Mouse (Mus musculus): ENCODE data around the gene Pla1a. TPM values are rescaled to one million over a fixed set of nuclear protein-coding genes. Genes with fewer than 3 reads are reported as not detected.

The Pla1a gene
- polyA plus RNA-seq, 1 experiment from 2014 or later, result 0.23 TPM

DNA sequence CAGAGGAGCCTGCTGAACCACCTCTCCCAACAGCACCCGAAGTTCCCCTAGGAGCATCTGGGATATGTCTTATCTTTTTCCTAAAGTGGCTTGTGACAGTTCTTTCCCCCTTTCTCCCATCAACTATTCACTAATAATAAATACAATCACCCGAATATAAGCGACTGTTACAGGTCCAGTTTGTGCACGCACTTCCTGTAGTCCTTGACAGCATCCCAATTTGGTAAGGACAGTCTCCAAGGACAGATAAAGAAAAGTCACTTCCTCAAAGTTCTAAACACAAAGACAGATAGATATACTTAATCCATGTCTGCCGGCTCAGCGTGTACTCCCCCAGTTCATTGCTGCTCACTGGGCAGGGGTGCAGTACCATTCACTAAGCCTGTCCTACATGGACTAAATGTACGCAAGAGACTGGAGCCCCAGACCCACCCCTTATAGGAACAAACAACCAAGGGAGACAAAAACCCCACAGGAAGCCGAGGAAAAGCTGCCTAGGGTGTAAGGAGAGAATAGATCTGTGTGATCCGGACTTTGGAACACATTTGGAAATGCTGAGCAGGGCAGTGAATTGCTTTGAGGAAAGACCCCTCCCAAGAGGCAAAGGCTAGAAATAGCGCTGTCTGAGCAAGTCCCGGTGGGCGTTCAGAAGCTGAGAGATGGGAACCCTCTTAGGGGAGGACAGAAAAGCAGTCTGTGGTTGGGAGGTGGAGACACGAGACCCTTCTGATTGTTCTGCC is 1.3 kb downstream of the Pla1a start:
- no peaks in the 10 kb centered on the region for H3K36me3 ChIP-seq (ENCODE audit: control insufficient read depth, insufficient read depth, low read length)
- no peaks in the 10 kb centered on the region for H3K4me1 ChIP-seq (ENCODE audit: control insufficient read depth, insufficient read depth, low read length)
- H3K4me2 ChIP-seq (ENCODE audit: low read depth), result no peak overlapping the region
- H3K9me3 ChIP-seq (ENCODE audit: control insufficient read depth, low read length), result no peaks in the 10 kb centered on the region
- 72% methylated on average over 13 of the region's 13 CpGs for WGBS
- DNase-seq (ENCODE audit: low spot score), result no peak
- H3K4me3 ChIP-seq (ENCODE audit: low read depth, low read length), result no peak overlapping the region
- H3K9ac ChIP-seq (ENCODE audit: low read length), result no peak overlapping the region
- H3K27me3 ChIP-seq (ENCODE audit: control insufficient read depth, insufficient read depth, low read length), result no peaks in the 10 kb centered on the region
- no peak overlapping the region for H3K27ac ChIP-seq (ENCODE audit: low read depth, low read length)
- ATAC-seq (ENCODE audit: insufficient read depth, low FRiP score, low TSS enrichment), result no peak

DNA sequence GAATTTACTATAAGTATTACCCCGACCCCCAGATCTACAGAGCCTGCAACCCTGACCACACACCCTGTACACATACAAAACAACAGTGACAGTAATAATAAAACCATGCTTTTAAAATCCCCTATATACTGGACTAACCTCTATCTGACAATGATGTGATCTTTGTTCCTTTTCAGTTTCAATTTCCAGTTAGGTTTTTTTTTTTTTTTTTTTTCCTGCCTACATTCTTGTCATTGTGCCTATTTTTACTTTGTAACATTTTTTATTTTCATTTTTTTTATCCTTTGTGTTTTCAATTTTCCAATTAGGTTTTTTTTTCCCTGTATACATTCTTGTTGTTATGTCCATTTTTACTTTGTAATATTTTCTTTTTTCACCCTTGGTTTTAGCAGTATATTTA is 7.1 kb downstream of the Pla1a start:
- no peaks in the 10 kb centered on the region for H3K4me1 ChIP-seq (ENCODE audit: control insufficient read depth, insufficient read depth, low read length)
- H3K9me3 ChIP-seq (ENCODE audit: control insufficient read depth, low read length), result no peaks in the 10 kb centered on the region
- H3K27me3 ChIP-seq (ENCODE audit: control insufficient read depth, insufficient read depth, low read length), result no peaks in the 10 kb centered on the region
- no peak overlapping the region for H3K4me3 ChIP-seq (ENCODE audit: low read depth, low read length)
- H3K27ac ChIP-seq (ENCODE audit: low read depth, low read length), result no peak overlapping the region
- WGBS, result 85% methylated on average over 1 of the region's 1 CpGs
- H3K4me2 ChIP-seq (ENCODE audit: low read depth), result no peak overlapping the region
- ATAC-seq (ENCODE audit: insufficient read depth, low FRiP score, low TSS enrichment) (no peak), DNase-seq (ENCODE audit: low spot score) (no peak)
- H3K36me3 ChIP-seq (ENCODE audit: control insufficient read depth, insufficient read depth, low read length), result no peaks in the 10 kb centered on the region
- no peak overlapping the region for H3K9ac ChIP-seq (ENCODE audit: low read length)

DNA sequence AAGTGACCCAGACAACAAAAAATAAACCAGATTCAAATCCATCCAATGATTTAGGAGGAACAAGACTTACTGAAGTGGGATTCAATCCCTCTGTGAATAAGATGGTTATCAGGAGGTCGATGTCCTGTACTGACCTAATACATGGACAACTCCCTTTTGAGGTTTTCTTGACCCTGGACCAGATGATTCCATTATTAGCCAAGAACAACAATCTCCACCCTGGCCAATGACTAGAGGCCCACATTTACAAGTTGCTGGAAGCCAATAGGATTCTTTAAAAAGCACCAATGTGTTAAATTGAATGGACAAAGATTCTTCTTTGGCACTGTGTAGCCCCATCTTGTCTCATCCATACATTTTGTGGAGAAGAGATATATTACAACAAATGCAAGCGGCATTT is 7.6 kb downstream of the Pla1a start:
- Histone ChIP-seq H3K9ac (ENCODE audit: low read length) (no peak overlapping the region), H3K36me3 (ENCODE audit: control insufficient read depth, insufficient read depth, low read length) (no peaks in the 10 kb centered on the region), H3K4me3 (ENCODE audit: low read depth, low read length) (no peak overlapping the region), H3K4me2 (ENCODE audit: low read depth) (no peak overlapping the region), H3K4me1 (ENCODE audit: control insufficient read depth, insufficient read depth, low read length) (no peaks in the 10 kb centered on the region), H3K9me3 (ENCODE audit: control insufficient read depth, low read length) (no peaks in the 10 kb centered on the region), H3K27me3 (ENCODE audit: control insufficient read depth, insufficient read depth, low read length) (no peaks in the 10 kb centered on the region), H3K27ac (ENCODE audit: low read depth, low read length) (no peak overlapping the region)
- DNase-seq (ENCODE audit: low spot score), result no peak
- ATAC-seq (ENCODE audit: insufficient read depth, low FRiP score, low TSS enrichment), result no peak
- WGBS, result 92% methylated on average over 2 of the region's 2 CpGs

DNA sequence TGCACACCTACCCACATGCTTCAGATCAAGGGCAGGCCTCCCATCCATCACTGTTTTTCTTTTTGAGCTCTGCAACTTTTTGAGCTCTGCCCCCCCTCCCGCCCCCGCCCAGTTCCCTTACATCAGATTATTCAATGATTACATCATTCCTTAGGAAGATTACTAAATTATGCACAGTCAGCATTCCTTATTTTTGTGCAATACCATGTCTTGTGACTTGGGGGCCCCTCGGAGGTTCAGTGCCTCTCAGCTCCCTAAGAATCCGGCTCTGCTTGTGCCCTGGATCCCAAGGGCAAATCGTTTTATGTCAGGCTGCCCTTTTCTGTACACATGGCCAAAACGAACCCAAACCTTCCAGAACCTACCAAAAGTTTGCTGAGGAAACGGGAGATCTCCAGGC is 18.0 kb downstream of the Pla1a start:
- no peaks in the 10 kb centered on the region for H3K36me3 ChIP-seq (ENCODE audit: control insufficient read depth, insufficient read depth, low read length)
- no peak overlapping the region for H3K4me3 ChIP-seq (ENCODE audit: low read depth, low read length)
- 86% methylated on average over 7 of the region's 7 CpGs for WGBS
- H3K27ac ChIP-seq (ENCODE audit: low read depth, low read length), result no peak overlapping the region
- H3K27me3 ChIP-seq (ENCODE audit: control insufficient read depth, insufficient read depth, low read length), result no peaks in the 10 kb centered on the region
- H3K4me1 ChIP-seq (ENCODE audit: control insufficient read depth, insufficient read depth, low read length), result no peaks in the 10 kb centered on the region
- no peak for DNase-seq (ENCODE audit: low spot score)
- H3K9me3 ChIP-seq (ENCODE audit: control insufficient read depth, low read length), result no peaks in the 10 kb centered on the region
- no peak overlapping the region for H3K9ac ChIP-seq (ENCODE audit: low read length)
- no peak for ATAC-seq (ENCODE audit: insufficient read depth, low FRiP score, low TSS enrichment)
- H3K4me2 ChIP-seq (ENCODE audit: low read depth), result no peak overlapping the region

DNA sequence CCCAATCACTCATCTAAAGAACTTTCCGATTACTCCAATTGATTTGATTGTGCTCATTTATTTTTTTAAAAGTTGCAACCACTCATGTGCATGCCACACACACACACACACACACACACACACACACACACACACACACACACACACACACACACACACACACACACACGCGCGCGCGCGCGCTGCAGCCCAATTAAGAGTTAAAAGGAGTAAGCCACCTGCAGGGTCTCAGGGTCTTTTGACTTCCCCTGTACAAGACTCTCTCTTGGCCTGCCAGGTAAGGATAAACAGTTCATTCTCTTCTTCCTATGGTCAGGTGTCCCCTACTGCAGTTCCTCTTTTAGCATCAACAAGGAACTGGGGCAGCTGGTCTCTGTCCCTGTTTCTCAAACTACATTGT is 24.5 kb downstream of the Pla1a start:
- Histone ChIP-seq H3K4me2 (ENCODE audit: low read depth) (no peak overlapping the region), H3K4me1 (ENCODE audit: control insufficient read depth, insufficient read depth, low read length) (no peaks in the 10 kb centered on the region), H3K9ac (ENCODE audit: low read length) (no peak overlapping the region), H3K36me3 (ENCODE audit: control insufficient read depth, insufficient read depth, low read length) (no peaks in the 10 kb centered on the region), H3K4me3 (ENCODE audit: low read depth, low read length) (no peak overlapping the region), H3K27me3 (ENCODE audit: control insufficient read depth, insufficient read depth, low read length) (no peaks in the 10 kb centered on the region), H3K9me3 (ENCODE audit: control insufficient read depth, low read length) (no peaks in the 10 kb centered on the region), H3K27ac (ENCODE audit: low read depth, low read length) (no peak overlapping the region)
- DNase-seq (ENCODE audit: low spot score) (no peak), ATAC-seq (ENCODE audit: insufficient read depth, low FRiP score, low TSS enrichment) (no peak)
- 95% methylated on average over 8 of the region's 8 CpGs for WGBS

DNA sequence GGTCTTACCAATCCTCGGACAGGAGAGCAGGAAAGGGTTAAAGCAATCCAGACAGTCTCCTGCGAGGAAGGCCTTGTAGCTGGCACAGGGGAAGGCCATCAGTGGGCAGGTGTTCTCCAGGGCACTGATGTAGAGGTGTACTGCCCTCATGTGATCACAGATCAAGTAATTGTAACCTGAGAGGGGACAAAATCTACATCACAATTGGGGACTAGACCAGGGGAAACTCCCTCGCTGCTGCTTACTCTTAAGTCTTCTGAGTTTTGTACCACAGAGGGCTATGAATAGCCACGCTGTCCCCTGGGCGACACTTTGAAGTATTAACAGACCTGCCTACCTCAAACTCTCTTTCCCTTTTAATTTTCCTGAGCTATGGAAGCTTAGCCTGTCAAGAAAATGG is 25.4 kb downstream of the Pla1a start:
- H3K4me2 ChIP-seq (ENCODE audit: low read depth), result no peak overlapping the region
- H3K4me3 ChIP-seq (ENCODE audit: low read depth, low read length), result no peak overlapping the region
- WGBS, result 36% methylated on average over 5 of the region's 5 CpGs
- no peaks in the 10 kb centered on the region for H3K4me1 ChIP-seq (ENCODE audit: control insufficient read depth, insufficient read depth, low read length)
- H3K9me3 ChIP-seq (ENCODE audit: control insufficient read depth, low read length), result no peaks in the 10 kb centered on the region
- no peaks in the 10 kb centered on the region for H3K36me3 ChIP-seq (ENCODE audit: control insufficient read depth, insufficient read depth, low read length)
- DNase-seq (ENCODE audit: low spot score) (no peak), ATAC-seq (ENCODE audit: insufficient read depth, low FRiP score, low TSS enrichment) (no peak)
- H3K9ac ChIP-seq (ENCODE audit: low read length), result no peak overlapping the region
- H3K27me3 ChIP-seq (ENCODE audit: control insufficient read depth, insufficient read depth, low read length), result no peaks in the 10 kb centered on the region
- no peak overlapping the region for H3K27ac ChIP-seq (ENCODE audit: low read depth, low read length)

DNA sequence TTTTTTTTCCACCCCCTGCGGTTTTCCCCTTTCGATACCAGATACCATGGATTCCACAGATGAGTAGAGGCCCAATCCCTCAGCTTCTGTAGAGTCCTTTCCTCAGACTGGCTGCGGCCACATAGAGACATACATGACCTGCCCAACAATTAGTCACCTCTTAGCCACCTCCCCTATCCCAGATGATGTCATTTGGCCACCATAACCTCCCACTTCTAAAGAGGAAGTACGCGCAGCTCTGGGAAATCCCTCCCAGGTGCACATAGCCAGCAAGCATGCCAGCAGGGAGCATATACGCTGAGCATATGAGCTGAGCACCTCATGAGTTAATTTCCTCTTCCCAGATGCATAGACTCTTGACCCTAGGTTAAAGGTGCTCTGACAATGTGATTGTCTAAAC is 26.2 kb downstream of the Pla1a start:
- 81% methylated on average over 6 of the region's 6 CpGs for WGBS
- Histone ChIP-seq H3K36me3 (ENCODE audit: control insufficient read depth, insufficient read depth, low read length) (no peaks in the 10 kb centered on the region), H3K9ac (ENCODE audit: low read length) (no peak overlapping the region), H3K4me1 (ENCODE audit: control insufficient read depth, insufficient read depth, low read length) (no peaks in the 10 kb centered on the region), H3K4me3 (ENCODE audit: low read depth, low read length) (no peak overlapping the region), H3K4me2 (ENCODE audit: low read depth) (no peak overlapping the region), H3K27me3 (ENCODE audit: control insufficient read depth, insufficient read depth, low read length) (no peaks in the 10 kb centered on the region), H3K27ac (ENCODE audit: low read depth, low read length) (no peak overlapping the region), H3K9me3 (ENCODE audit: control insufficient read depth, low read length) (no peaks in the 10 kb centered on the region)
- ATAC-seq (ENCODE audit: insufficient read depth, low FRiP score, low TSS enrichment) (no peak), DNase-seq (ENCODE audit: low spot score) (no peak)

DNA sequence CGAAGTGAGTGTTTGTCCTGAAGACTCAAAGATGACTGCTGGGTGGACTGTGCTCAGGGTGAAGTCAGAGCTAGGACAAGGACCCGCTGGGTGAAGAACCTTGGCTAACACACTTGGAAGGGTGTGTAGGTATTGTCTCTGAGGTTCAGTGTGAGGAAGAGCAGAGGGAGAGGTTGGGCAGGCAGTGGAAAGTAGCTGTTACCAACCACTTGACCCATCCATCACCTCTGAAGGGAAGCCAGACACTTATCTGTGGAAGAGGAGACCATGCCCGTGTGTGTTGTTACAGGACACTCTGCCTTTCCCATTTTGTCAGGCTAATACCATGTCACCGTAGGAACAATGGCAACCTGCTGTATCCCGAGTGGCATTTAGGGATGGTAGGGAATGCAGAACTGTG is 26.7 kb downstream of the Pla1a start:
- Histone ChIP-seq H3K4me3 (ENCODE audit: low read depth, low read length) (no peak overlapping the region), H3K9ac (ENCODE audit: low read length) (no peak overlapping the region), H3K9me3 (ENCODE audit: control insufficient read depth, low read length) (no peaks in the 10 kb centered on the region), H3K4me2 (ENCODE audit: low read depth) (no peak overlapping the region), H3K4me1 (ENCODE audit: control insufficient read depth, insufficient read depth, low read length) (no peaks in the 10 kb centered on the region), H3K27me3 (ENCODE audit: control insufficient read depth, insufficient read depth, low read length) (no peaks in the 10 kb centered on the region), H3K36me3 (ENCODE audit: control insufficient read depth, insufficient read depth, low read length) (no peaks in the 10 kb centered on the region), H3K27ac (ENCODE audit: low read depth, low read length) (no peak overlapping the region)
- WGBS, result 77% methylated on average over 5 of the region's 5 CpGs
- ATAC-seq (ENCODE audit: insufficient read depth, low FRiP score, low TSS enrichment) (no peak), DNase-seq (ENCODE audit: low spot score) (no peak)

DNA sequence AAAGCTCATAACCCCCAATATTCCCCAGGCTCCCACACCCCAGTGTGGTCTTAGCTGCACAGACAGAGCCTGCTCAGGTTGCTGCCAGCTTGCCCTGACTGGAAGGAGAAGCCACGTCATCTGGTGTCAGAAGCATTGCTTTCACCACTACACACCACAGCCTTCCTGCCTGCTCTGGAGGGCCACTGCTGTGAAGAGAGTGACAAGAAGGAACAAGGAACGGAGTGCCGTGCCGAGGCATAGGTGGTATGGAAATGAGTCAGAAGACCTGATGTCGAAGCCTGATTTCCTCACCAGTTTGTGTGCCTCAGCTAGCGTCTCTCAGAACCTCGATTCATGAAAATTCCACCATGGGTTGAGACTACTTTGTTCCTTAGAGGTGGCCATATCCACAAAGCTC is 29.3 kb downstream of the Pla1a start:
- ATAC-seq (ENCODE audit: insufficient read depth, low FRiP score, low TSS enrichment) (no peak), DNase-seq (ENCODE audit: low spot score) (no peak)
- no peaks in the 10 kb centered on the region for H3K36me3 ChIP-seq (ENCODE audit: control insufficient read depth, insufficient read depth, low read length)
- no peak overlapping the region for H3K9ac ChIP-seq (ENCODE audit: low read length)
- 0 out of 2 replicates have a peak, but pooled peaks cover 2% of the 10 kb centered on the region for H3K4me1 ChIP-seq (ENCODE audit: control insufficient read depth, insufficient read depth, low read length)
- H3K9me3 ChIP-seq (ENCODE audit: control insufficient read depth, low read length), result no peaks in the 10 kb centered on the region
- no peaks in the 10 kb centered on the region for H3K27me3 ChIP-seq (ENCODE audit: control insufficient read depth, insufficient read depth, low read length)
- H3K27ac ChIP-seq (ENCODE audit: low read depth, low read length), result no peak overlapping the region
- no peak overlapping the region for H3K4me2 ChIP-seq (ENCODE audit: low read depth)
- no peak overlapping the region for H3K4me3 ChIP-seq (ENCODE audit: low read depth, low read length)
- 89% methylated on average over 7 of the region's 7 CpGs for WGBS

All from neural tube, embryonic 11.5 days (tissue).